Mouse (Mus musculus) liver, embryonic 14.5 days (tissue): Measurements from ENCODE around the gene March6. TPM values are rescaled to one million over a fixed set of nuclear protein-coding genes. Genes with fewer than 3 reads are reported as not detected.

Source experiments
- ATAC-seq: fragments of 200-750 bp; cut with Nextera tagmentation; 2 replicates; pipeline ENCODE4 v1.8.0; 2017; ENCODE audit warnings: moderate number of reproducible peaks, mild to moderate bottlenecking, moderate library complexity; ENCODE audit not compliant: insufficient read depth
- DNase-seq, 3 experiments: peaks; one replicate each; pipeline ENCODE4 v3.0.0-alpha.2; 2012 to 2013; ENCODE audit warnings: low read depth in 3 of 3, low spot score in 3 of 3
- H3K27ac ChIP-seq: fragments of 300-500 bp; sonication (generic); 2 replicates; pipeline ENCODE4 v1.5.1; 2014; ENCODE audit warnings: moderate library complexity, mild to moderate bottlenecking, control low read depth, inconsistent platforms
- H3K27me3 ChIP-seq: fragments of 300-500 bp; sonication (generic); 2 replicates; pipeline ENCODE4 v1.6.1; 2014; ENCODE audit warnings: mild to moderate bottlenecking, low read length, moderate library complexity; ENCODE audit not compliant: control insufficient read depth, insufficient read depth
- H3K36me3 ChIP-seq: fragments of 300-500 bp; sonication (generic); replicated peaks from 2 replicates; pipeline ENCODE4 v1.6.1; 2014; ENCODE audit warnings: low read depth; ENCODE audit not compliant: control insufficient read depth, insufficient read depth
- H3K4me1 ChIP-seq, 2 experiments: fragments of 200-500 bp in 1 of 2; fragments of 300-500 bp in 1 of 2; sonication (generic) in 1 of 2; replicated peaks; 2 replicates each; pipeline ENCODE4 v1.6.1; 2012 to 2014; ENCODE audit warnings: antibody characterized with exemption in 1 of 2, inconsistent platforms in 1 of 2, low read length in 1 of 2; ENCODE audit not compliant: control insufficient read depth in 2 of 2, insufficient read depth in 2 of 2
- H3K4me2 ChIP-seq: fragments of 300-500 bp; sonication (generic); 2 replicates; pipeline ENCODE4 v1.6.1; 2014; ENCODE audit warnings: low read depth, mild to moderate bottlenecking, control low read depth, moderate library complexity
- H3K4me3 ChIP-seq, 2 experiments: fragments of 200-500 bp in 1 of 2; fragments of 300-500 bp in 1 of 2; sonication (generic) in 1 of 2; 2 replicates each; pipeline ENCODE4 v1.5.1; 2012 to 2014; ENCODE audit warnings: low read depth in 2 of 2, low read length in 2 of 2, mild to moderate bottlenecking in 2 of 2, control low read depth in 1 of 2, inconsistent platforms in 1 of 2, moderate library complexity in 1 of 2; ENCODE audit not compliant: insufficient read depth in 1 of 2
- H3K9ac ChIP-seq: fragments of 300-500 bp; sonication (generic); replicated peaks from 2 replicates; pipeline ENCODE4 v1.6.1; 2014; ENCODE audit warnings: mild to moderate bottlenecking, control low read depth, moderate library complexity
- H3K9me3 ChIP-seq: fragments of 300-500 bp; sonication (generic); 2 replicates; pipeline ENCODE4 v1.6.1; 2016; ENCODE audit warnings: low read length, mixed read lengths; ENCODE audit not compliant: control insufficient read depth
- CTCF ChIP-seq: IDR thresholded peaks from 2 replicates; pipeline ENCODE4 v1.5.1; 2016; ENCODE audit warnings: antibody characterized with exemption, low read depth, control low read depth
- EP300 ChIP-seq: IDR thresholded peaks from 2 replicates; pipeline ENCODE4 v1.6.1; 2016; ENCODE audit warnings: antibody characterized with exemption, low read depth
- WGBS: fragments of 180-500 bp; shearing (Covaris S2); extraction: QIAGEN DNeasy Blood & Tissue Kit; methylation state at CpG from one replicate; pipeline ENCODE4 v1.1.7; 2014; ENCODE audit not compliant: insufficient replicate concordance; 5-methylcytosine and 5-hydroxymethylcytosine counted together
- polyA plus RNA-seq, 2 experiments: library from polyadenylated mRNA; depleted of rRNA in 1 of 2; stranded (reverse) in 1 of 2; unstranded in 1 of 2; fragments of >200 nt; fragmentation: Nextera tagmentation in 1 of 2; extraction: Ambion mirVana in 1 of 2; gene quantifications; 2 replicates each; pipeline versions ENCODE4 v1.2.1 to v1.2.3; 2012 to 2014

Gene March6
- polyA plus RNA-seq, 2 experiments, result 9.0 to 12.7 TPM

- Histone ChIP-seq H3K36me3 (no peaks in the 10 kb centered on the region), H3K9me3 (no peaks in the 10 kb centered on the region), H3K4me2 (peak overlapping the region; percentile 36), H3K27me3 (no peaks in the 10 kb centered on the region), H3K4me1 (peaks cover 0 to 11% of the 10 kb centered on the region in 2 experiments; a peak in 3 of 4 replicates), H3K27ac (no peak overlapping the region), H3K9ac (no peak overlapping the region), H3K4me3 (no peak overlapping the region)
- ATAC-seq, result no peak
- DNase-seq, result peak in 1 of 3 experiments; percentile 17
- peak; percentile 88 for TF ChIP-seq CTCF
- TF ChIP-seq EP300, result no peak
- WGBS, result 29% methylated on average over 9 of the region's 9 CpGs
These were observed 111.8 kb downstream of the March6 start for GRCm38 (mm10) chr15:31419037-31419436.

- WGBS, result 20% methylated on average over 7 of the region's 7 CpGs
- no peak overlapping the region; a peak in 1 of 4 replicates for H3K4me3 ChIP-seq
- no peaks in the 10 kb centered on the region for H3K36me3 ChIP-seq
- TF ChIP-seq CTCF (no peak), EP300 (no peak)
- H3K9me3 ChIP-seq, result no peaks in the 10 kb centered on the region
- no peak overlapping the region for H3K9ac ChIP-seq
- DNase-seq, result no peak
- peak overlapping the region; percentile 36 for H3K4me2 ChIP-seq
- H3K27me3 ChIP-seq, result no peaks in the 10 kb centered on the region
- no peak overlapping the region for H3K27ac ChIP-seq
- peaks cover 0 to 11% of the 10 kb centered on the region in 2 experiments; a peak in 3 of 4 replicates for H3K4me1 ChIP-seq
- ATAC-seq, result no peak
These were observed 112.2 kb downstream of the March6 start for GRCm38 (mm10) chr15:31418686-31419024.

GRCm38 (mm10) chr15:31417796-31418685 lies 112.8 kb downstream of the March6 start:
- Histone ChIP-seq H3K4me2 (peak overlapping the region; percentile 36), H3K9me3 (no peaks in the 10 kb centered on the region), H3K36me3 (no peaks in the 10 kb centered on the region), H3K4me3 (peak overlapping the region in 1 of 2 experiments; percentile 2; a peak in 1 of 4 replicates), H3K27me3 (no peaks in the 10 kb centered on the region), H3K4me1 (peaks cover 0 to 10% of the 10 kb centered on the region in 2 experiments; a peak in 3 of 4 replicates), H3K27ac (no peak overlapping the region), H3K9ac (no peak overlapping the region)
- peak in 1 of 3 experiments; percentile 17 for DNase-seq
- peak; percentile 73 for ATAC-seq
- TF ChIP-seq CTCF (no peak), EP300 (no peak)
- 12% methylated on average over 21 of the region's 21 CpGs for WGBS

- no peak overlapping the region for H3K9ac ChIP-seq
- H3K27me3 ChIP-seq, result no peaks in the 10 kb centered on the region
- H3K27ac ChIP-seq, result no peak overlapping the region
- no peaks in the 10 kb centered on the region for H3K9me3 ChIP-seq
- no peak for DNase-seq
- TF ChIP-seq CTCF, result no peak
- TF ChIP-seq EP300, result no peak
- WGBS, result 31% methylated on average over 6 of the region's 6 CpGs
- no peak overlapping the region for H3K4me2 ChIP-seq
- no peaks in the 10 kb centered on the region for H3K36me3 ChIP-seq
- ATAC-seq, result no peak
- H3K4me3 ChIP-seq, result no peak overlapping the region
- H3K4me1 ChIP-seq, result peaks cover 0 to 7% of the 10 kb centered on the region in 2 experiments; a peak in 3 of 4 replicates
These were observed 113.5 kb downstream of the March6 start for GRCm38 (mm10) chr15:31417409-31417795.

GRCm38 (mm10) chr15:31415181-31415580 lies 115.7 kb downstream of the March6 start:
- no peak for DNase-seq
- H3K27me3 ChIP-seq, result no peaks in the 10 kb centered on the region
- ATAC-seq, result no peak
- H3K4me1 ChIP-seq, result peaks cover 0 to 7% of the 10 kb centered on the region in 2 experiments; a peak in 3 of 4 replicates
- TF ChIP-seq CTCF (no peak), EP300 (no peak)
- no peak overlapping the region for H3K27ac ChIP-seq
- WGBS, result 26% methylated on average over 4 of the region's 4 CpGs
- no peaks in the 10 kb centered on the region for H3K9me3 ChIP-seq
- no peaks in the 10 kb centered on the region for H3K36me3 ChIP-seq
- H3K9ac ChIP-seq, result no peak overlapping the region
- H3K4me3 ChIP-seq, result no peak overlapping the region
- H3K4me2 ChIP-seq, result no peak overlapping the region
